Mouse (Mus musculus) limb, embryonic 15.5 days (tissue): ENCODE data around the gene Daglb. TPM values are rescaled to one million over a fixed set of nuclear protein-coding genes. Genes with fewer than 3 reads are reported as not detected.
"Not testable (repeated sequence)": the region's sequence is repeated elsewhere in the genome, so short reads cannot be mapped to it uniquely, and the experiment has no call there.

ENCODE experiments used
- ATAC-seq: fragments of 200-750 bp; cut with Nextera tagmentation; 2 replicates; pipeline ENCODE4 v1.8.0; 2017; ENCODE audit warnings: low read depth, moderate TSS enrichment; ENCODE audit not compliant: insufficient number of reproducible peaks, low FRiP score, low TSS enrichment
- H3K27ac ChIP-seq: fragments of 300-500 bp; sonication (generic); 2 replicates; pipeline ENCODE4 v1.5.1; 2015; ENCODE audit warnings: moderate library complexity, mild to moderate bottlenecking, inconsistent platforms
- H3K27me3 ChIP-seq: fragments of 300-500 bp; sonication (generic); 2 replicates; pipeline ENCODE4 v1.6.1; 2015; ENCODE audit warnings: inconsistent platforms
- H3K36me3 ChIP-seq: fragments of 300-500 bp; sonication (generic); 2 replicates; pipeline ENCODE4 v1.6.1; 2015; ENCODE audit warnings: inconsistent platforms
- H3K4me1 ChIP-seq: fragments of 300-500 bp; sonication (generic); 2 replicates; pipeline ENCODE4 v1.6.1; 2015; ENCODE audit warnings: inconsistent platforms
- H3K4me2 ChIP-seq: fragments of 300-500 bp; sonication (generic); 2 replicates; pipeline ENCODE4 v1.6.1; 2015; ENCODE audit warnings: mild to moderate bottlenecking, inconsistent platforms
- H3K4me3 ChIP-seq: fragments of 300-500 bp; sonication (generic); 2 replicates; pipeline ENCODE4 v1.5.1; 2015; ENCODE audit warnings: mild to moderate bottlenecking, inconsistent platforms
- H3K9ac ChIP-seq: fragments of 300-500 bp; sonication (generic); 2 replicates; pipeline ENCODE4 v1.6.1; 2015; ENCODE audit warnings: inconsistent platforms
- H3K9me3 ChIP-seq: fragments of 300-500 bp; sonication (generic); 2 replicates; pipeline ENCODE4 v1.6.1; 2016; ENCODE audit warnings: inconsistent platforms
- WGBS: fragments of 180-500 bp; shearing (Covaris S2); methylation state at CpG from one replicate; pipeline ENCODE4 v1.1.7; 2015; 5-methylcytosine and 5-hydroxymethylcytosine counted together
- polyA plus RNA-seq: library from polyadenylated mRNA; unstranded; fragments of >200 nt; fragmentation: Nextera tagmentation; extraction: Ambion mirVana; gene quantifications from 2 replicates; pipeline ENCODE4 v1.2.1, GENCODE M21; 2015

Daglb gene
- polyA plus RNA-seq, 1 experiment from 2014 or later: 9.9 TPM

DNA sequence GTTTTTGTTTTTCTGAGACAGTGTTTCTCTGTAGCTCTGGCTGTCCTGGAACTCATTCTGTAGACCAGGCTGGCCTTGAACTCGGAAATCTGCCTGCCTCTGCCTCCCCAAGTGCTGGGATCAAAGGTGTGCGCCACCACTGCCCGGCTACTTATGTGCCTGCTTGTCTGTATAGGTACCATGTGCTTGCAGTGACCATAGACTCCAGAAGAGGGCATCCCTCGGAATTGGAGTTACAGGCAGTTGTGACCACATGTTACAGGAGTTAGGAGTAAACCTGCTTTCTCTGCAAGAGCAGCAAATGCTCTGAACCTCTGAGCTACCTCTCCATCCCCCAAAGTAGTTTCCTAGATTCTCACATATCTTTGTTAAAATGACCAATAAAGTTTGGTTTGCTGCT lies 27.4 kb downstream of the Daglb start:
- no peaks in the 10 kb centered on the region for H3K4me1 ChIP-seq
- peaks cover 42% of the 10 kb centered on the region for H3K36me3 ChIP-seq
- H3K4me3 ChIP-seq: no peak overlapping the region
- H3K27ac ChIP-seq: no peak overlapping the region
- H3K4me2 ChIP-seq: no peak overlapping the region
- ATAC-seq: no peak
- H3K9ac ChIP-seq: no peak overlapping the region
- 0 out of 2 replicates have a peak, but pooled peaks cover 3% of the 10 kb centered on the region for H3K9me3 ChIP-seq
- H3K27me3 ChIP-seq: no peaks in the 10 kb centered on the region
- WGBS: 83% methylated on average over 4 of the region's 4 CpGs

DNA sequence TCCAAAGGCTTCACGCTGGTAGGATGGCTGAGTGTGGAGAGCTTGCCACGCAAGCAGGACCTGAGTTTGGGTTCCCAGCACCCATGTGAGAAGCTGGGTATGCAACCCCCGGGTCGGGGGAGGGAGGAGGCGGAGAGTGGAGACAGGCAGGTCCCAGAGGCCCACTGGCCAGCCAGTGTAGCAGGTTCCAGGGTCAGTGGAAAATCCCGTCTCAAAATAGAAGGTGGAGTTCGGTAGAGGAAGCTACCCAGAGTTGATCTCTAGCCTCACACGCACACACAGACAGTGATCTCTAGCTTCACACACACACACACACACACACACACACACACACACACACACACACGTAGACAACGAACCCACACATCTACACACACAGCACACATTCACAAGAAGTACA lies 28.8 kb downstream of the Daglb start:
- H3K4me3 ChIP-seq: no peak overlapping the region
- no peak overlapping the region for H3K9ac ChIP-seq
- no peak for ATAC-seq
- 83% methylated on average over 10 of the region's 10 CpGs for WGBS
- peaks cover 29% of the 10 kb centered on the region; the same call in 1 of the 2 replicates for H3K36me3 ChIP-seq
- H3K27ac ChIP-seq: no peak overlapping the region
- no peaks in the 10 kb centered on the region for H3K4me1 ChIP-seq
- 0 out of 2 replicates have a peak, but pooled peaks cover 3% of the 10 kb centered on the region for H3K9me3 ChIP-seq
- H3K4me2 ChIP-seq: no peak overlapping the region
- H3K27me3 ChIP-seq: no peaks in the 10 kb centered on the region

DNA sequence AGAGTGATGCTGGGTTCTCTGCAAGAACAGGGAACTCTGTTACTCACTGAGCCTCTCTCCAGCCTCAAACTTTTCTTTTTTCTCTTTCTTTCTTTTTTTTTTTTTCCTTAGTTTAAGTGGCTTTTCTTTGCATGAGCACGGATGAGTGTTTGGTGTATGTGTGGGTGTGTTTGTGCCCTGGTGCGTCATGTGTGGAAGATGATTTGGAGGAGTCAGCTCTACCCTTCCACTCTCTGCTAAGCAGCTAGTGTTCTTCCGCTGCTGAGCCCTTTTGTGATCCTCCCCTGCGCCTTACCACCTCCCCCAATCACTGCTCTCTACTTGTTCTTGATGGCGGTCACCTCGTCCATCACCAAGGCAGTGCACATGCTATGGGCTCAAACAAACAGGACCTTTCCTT lies 31.3 kb downstream of the Daglb start:
- Histone ChIP-seq H3K9me3 (0 out of 2 replicates have a peak, but pooled peaks cover 3% of the 10 kb centered on the region), H3K27ac (no peak overlapping the region), H3K4me3 (no peak overlapping the region), H3K4me1 (no peaks in the 10 kb centered on the region), H3K9ac (no peak overlapping the region), H3K27me3 (no peaks in the 10 kb centered on the region), H3K4me2 (no peak overlapping the region), H3K36me3 (peaks cover 28% of the 10 kb centered on the region)
- WGBS: 90% methylated on average over 6 of the region's 6 CpGs
- ATAC-seq: no peak

DNA sequence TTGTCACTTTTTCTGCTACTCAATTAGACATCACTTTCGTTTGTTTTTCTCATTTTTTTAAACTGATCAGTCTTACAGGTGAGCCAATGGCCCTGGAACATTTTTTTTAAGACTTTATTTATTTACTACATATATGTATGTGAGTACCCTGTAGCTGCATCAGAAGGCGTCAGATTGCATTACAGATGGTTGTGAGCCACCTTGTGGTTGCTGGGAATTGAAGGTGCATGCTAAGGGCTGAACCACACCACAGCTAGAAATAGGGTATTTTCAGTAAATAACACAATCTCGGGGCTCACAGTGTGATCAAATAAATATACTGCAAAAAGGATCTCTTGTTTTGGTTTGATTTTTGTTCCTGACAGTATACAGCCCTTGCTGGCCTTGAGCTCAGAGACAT lies 33.1 kb downstream of the Daglb start:
- peaks cover 25% of the 10 kb centered on the region for H3K36me3 ChIP-seq
- no peak overlapping the region for H3K27ac ChIP-seq
- no peaks in the 10 kb centered on the region; the same call in 1 of the 2 replicates for H3K4me1 ChIP-seq
- H3K27me3 ChIP-seq: no peaks in the 10 kb centered on the region
- no peaks in the 10 kb centered on the region for H3K9me3 ChIP-seq
- no peak overlapping the region for H3K4me3 ChIP-seq
- no peak overlapping the region for H3K4me2 ChIP-seq
- no peak for ATAC-seq
- no peak overlapping the region for H3K9ac ChIP-seq
- 76% methylated on average over 3 of the region's 3 CpGs for whole genome bisulfite sequencing

DNA sequence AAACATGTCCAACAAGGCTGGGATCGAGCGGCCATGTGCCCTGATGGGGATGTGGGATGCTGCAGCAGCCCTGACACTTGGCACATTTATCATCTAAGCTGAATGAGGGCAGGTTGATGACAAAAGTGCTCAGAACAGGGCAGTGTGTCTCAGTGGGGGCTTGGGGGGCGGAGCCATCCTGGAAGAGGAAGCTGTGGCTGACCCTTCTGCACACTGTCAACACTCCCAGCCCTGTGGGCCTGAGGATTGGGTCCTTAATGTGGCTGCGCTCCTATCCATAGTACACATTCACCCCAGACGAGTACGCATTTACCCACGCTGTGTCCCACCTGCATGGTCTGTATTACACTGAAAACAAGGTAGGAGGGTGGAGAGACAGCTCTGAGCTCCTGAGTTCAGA lies 34.8 kb downstream of the Daglb start:
- no peak for ATAC-seq
- H3K9ac ChIP-seq: no peak overlapping the region
- H3K4me1 ChIP-seq: no peaks in the 10 kb centered on the region; the same call in 1 of the 2 replicates
- H3K27ac ChIP-seq: no peak overlapping the region
- no peak overlapping the region for H3K4me2 ChIP-seq
- H3K27me3 ChIP-seq: no peaks in the 10 kb centered on the region
- H3K4me3 ChIP-seq: no peak overlapping the region
- no peaks in the 10 kb centered on the region for H3K9me3 ChIP-seq
- peaks cover 35% of the 10 kb centered on the region for H3K36me3 ChIP-seq
- 90% methylated on average over 7 of the region's 7 CpGs for WGBS

DNA sequence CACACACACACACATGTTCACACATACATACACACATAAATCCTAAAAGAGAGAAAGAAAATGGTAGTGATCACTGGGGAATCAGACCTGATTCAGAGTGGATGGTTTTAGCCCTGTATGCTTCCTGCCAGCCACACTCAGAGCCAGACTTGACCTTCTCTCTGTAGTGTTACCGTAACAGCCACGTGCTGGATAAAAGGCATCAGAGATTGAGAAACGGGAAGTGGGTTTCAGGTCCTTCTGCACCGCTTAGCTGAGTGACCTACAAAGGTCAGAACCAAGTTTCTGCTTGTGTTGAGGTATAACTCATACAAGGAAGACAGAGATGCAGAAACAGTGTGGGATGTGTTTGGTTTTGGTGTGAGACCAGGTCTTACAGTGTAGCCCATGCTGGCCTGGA lies 35.3 kb downstream of the Daglb start:
- no peak for ATAC-seq
- Histone ChIP-seq H3K27me3 (no peaks in the 10 kb centered on the region), H3K9me3 (no peaks in the 10 kb centered on the region), H3K9ac (no peak overlapping the region), H3K27ac (no peak overlapping the region), H3K4me2 (no peak overlapping the region), H3K4me1 (no peaks in the 10 kb centered on the region; the same call in 1 of the 2 replicates), H3K4me3 (no peak overlapping the region), H3K36me3 (peaks cover 37% of the 10 kb centered on the region)
- WGBS: 88% methylated on average over 4 of the region's 4 CpGs

DNA sequence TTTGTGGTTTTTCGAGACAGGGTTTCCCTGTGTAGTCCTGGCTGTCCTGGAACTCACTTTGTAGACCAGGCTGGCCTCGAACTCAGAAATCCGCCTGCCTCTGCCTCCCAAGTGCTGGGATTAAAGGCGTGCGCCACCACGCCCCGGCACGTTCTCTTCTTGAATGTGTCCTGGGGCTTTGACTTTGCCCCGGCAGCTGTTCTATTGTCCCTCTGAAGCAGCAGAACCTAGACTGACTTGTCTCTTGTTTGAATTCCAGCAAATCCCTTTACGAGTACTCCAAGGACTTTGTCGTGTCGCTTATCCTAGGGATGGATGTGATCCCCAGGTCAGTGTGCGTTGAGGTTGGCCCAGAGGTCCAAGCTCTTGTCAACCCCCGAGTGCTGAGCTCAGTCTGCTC lies 36.3 kb downstream of the Daglb start:
- H3K4me3 ChIP-seq, ATAC-seq, H3K9ac ChIP-seq, H3K4me1 ChIP-seq, H3K9me3 ChIP-seq, H3K27me3 ChIP-seq, H3K4me2 ChIP-seq, H3K27ac ChIP-seq: not testable (repeated sequence)
- WGBS: 89% methylated on average over 14 of the region's 14 CpGs
- peaks cover 46% of the 10 kb centered on the region for H3K36me3 ChIP-seq

DNA sequence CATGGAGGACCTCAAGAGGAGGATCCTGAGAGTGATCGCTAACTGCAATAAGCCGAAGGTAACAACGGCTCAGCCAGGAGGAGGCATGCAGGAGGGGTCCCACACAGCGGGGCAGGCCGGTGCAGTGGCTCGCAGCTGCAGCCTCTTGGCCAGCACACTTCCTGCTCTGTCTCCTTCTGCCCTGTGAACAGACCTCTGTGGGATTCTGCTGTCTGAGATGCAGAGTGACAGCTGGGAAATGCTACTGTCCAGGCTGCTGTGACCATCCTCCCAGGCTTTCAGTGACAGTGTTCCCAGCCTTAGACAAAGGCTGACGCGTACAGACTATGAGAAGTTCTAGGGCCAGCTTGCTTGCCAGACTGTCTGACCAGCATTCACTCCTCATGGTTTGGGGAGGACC lies 36.8 kb downstream of the Daglb start:
- Histone ChIP-seq H3K27me3 (no peaks in the 10 kb centered on the region), H3K4me2 (no peak overlapping the region), H3K9me3 (no peaks in the 10 kb centered on the region), H3K27ac (0 out of 2 replicates have a peak overlapping the region, but pooled peaks have one; percentile 27), H3K4me1 (no peaks in the 10 kb centered on the region; the same call in 1 of the 2 replicates), H3K9ac (no peak overlapping the region), H3K36me3 (peaks cover 46% of the 10 kb centered on the region), H3K4me3 (no peak overlapping the region)
- 91% methylated on average over 8 of the region's 8 CpGs for WGBS
- ATAC-seq: no peak

DNA sequence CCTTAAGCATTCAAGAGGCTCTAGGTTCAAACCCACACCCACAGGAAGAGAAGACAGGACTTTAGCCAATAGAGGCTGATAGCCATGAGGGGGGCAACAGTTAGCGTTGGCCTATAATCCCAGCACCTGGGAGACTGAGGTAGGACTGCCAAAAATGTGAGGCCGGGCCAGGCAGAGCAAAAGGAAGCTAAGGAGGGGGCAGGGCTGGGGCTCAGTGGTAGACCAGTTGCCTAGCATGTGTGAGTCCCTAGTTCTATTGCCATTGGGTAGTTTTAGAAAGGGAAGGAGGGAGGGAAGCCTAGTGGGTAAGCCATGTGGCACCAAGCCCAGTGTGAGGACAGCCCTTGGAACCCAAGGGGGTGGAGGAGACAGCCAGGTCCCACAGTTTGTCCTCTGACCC lies 37.3 kb downstream of the Daglb start:
- Histone ChIP-seq H3K9me3 (no peaks in the 10 kb centered on the region), H3K27ac (no peak overlapping the region), H3K4me1 (no peaks in the 10 kb centered on the region; the same call in 1 of the 2 replicates), H3K4me2 (no peak overlapping the region), H3K27me3 (no peaks in the 10 kb centered on the region), H3K9ac (no peak overlapping the region), H3K4me3 (no peak overlapping the region), H3K36me3 (peaks cover 46% of the 10 kb centered on the region)
- ATAC-seq: no peak
- WGBS: 82% methylated on average over 2 of the region's 2 CpGs

DNA sequence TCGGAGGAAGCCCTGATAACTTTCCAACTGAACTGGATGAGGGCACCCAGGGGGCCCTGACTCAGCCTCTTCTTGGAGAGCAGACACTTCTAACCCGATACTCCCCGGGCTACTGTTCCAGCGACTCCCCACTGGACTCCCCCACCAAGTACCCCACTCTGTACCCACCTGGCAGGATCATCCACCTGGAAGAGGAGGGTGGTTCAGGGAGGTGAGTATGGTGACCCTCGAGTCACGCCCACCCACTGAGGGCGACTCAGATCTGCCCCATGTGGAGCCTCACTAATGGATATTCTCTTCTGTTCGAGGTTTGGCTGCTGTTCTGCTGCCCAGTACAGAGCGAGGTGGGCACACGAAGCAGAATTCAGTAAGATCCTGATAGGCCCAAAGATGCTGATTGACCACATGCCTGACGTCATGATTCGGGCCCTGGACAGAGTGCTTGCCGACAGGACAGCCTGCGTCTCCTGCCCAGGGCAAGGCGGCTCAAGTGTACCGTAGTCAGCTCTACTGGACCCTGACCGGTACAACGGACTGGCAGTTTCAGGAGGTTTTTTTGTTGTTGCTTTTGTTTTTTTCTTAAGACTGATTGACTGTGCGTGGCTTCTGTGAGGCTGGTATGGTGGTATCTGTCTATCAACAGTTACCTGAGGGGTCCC lies 38.6 kb downstream of the Daglb start:
- Histone ChIP-seq H3K4me3 (no peak overlapping the region), H3K36me3 (peaks cover 59% of the 10 kb centered on the region), H3K27ac (no peak overlapping the region), H3K4me2 (no peak overlapping the region), H3K27me3 (no peaks in the 10 kb centered on the region), H3K9ac (no peak overlapping the region), H3K4me1 (peaks cover 2% of the 10 kb centered on the region), H3K9me3 (no peaks in the 10 kb centered on the region)
- 90% methylated on average over 19 of the region's 19 CpGs for WGBS
- ATAC-seq: no peak

DNA sequence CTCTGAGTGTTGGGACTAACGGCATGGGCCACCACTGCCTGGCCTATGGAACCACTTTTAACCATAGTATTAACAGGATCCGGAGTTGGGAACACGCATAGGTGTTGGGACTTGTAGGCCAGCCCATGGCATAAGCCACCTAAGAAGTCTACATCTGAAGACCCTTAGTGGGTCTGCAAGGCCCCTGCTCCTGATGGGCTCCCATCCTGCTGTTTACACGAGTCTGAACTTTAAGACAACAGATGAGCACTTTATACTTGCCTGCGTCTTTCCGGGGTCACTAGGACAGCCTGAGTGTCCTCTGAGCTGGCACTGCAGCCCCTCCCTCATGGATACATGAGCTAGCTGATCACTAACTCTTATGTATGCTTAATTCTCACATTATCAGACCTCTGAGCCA lies 39.4 kb downstream of the Daglb start:
- H3K36me3 ChIP-seq: peaks cover 62% of the 10 kb centered on the region
- 93% methylated on average over 6 of the region's 6 CpGs for WGBS
- H3K27ac ChIP-seq: no peak overlapping the region
- no peak overlapping the region for H3K4me3 ChIP-seq
- peaks cover 8% of the 10 kb centered on the region for H3K4me1 ChIP-seq
- no peak for ATAC-seq
- H3K4me2 ChIP-seq: no peak overlapping the region
- H3K9ac ChIP-seq: no peak overlapping the region
- no peaks in the 10 kb centered on the region for H3K9me3 ChIP-seq
- H3K27me3 ChIP-seq: no peaks in the 10 kb centered on the region

DNA sequence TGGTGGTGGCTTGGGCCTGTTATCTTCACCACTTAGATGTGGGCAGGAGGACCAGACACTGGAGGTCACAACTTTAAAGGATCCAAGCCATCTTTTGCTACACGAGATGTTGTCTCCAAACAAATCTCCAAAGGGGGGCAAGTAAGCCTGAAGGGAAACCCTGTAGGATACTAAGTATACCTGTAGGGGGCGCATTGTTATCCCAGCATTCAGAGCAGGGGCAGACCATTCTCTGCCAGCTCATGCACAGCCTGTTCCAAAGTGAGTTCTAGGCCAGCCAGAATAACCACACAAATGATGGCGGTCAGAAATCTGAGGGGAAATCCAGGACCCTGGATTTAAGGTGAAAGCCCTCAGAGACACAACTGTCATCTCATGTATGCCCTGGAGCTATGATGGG lies 40.1 kb downstream of the Daglb start:
- ATAC-seq: no peak
- WGBS: 65% methylated on average over 3 of the region's 3 CpGs
- H3K36me3 ChIP-seq: peaks cover 58% of the 10 kb centered on the region

DNA sequence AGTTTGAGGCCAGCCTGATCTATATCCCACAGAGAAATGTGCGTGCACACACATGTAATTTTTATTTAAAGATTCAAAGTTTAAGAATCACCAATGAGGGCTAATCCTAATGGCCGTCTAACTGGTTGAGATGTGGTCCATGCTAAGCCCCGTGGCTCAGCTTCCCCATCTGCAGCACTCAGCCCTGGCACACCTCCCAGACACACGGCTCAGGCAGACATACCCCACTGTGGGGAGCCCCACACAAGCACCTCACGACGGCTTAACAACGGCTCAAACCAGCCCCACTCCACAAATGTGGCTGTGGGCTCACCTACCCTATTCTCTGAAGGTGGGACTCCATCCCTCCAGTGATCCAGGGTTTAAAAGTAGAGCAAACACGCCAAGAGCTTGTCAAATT lies 40.7 kb downstream of the Daglb start:
- no peak for ATAC-seq
- H3K36me3 ChIP-seq: peaks cover 62% of the 10 kb centered on the region
- H3K9ac ChIP-seq: no peak overlapping the region
- no peaks in the 10 kb centered on the region for H3K9me3 ChIP-seq
- peaks cover 12% of the 10 kb centered on the region for H3K4me1 ChIP-seq
- no peak overlapping the region for H3K27ac ChIP-seq
- no peak overlapping the region for H3K4me3 ChIP-seq
- WGBS: 82% methylated on average over 8 of the region's 8 CpGs
- no peaks in the 10 kb centered on the region for H3K27me3 ChIP-seq
- no peak overlapping the region for H3K4me2 ChIP-seq

More for the DNA sequence above, 40.1 kb downstream of the Daglb start:
- Histone ChIP-seq H3K9me3 (no peaks in the 10 kb centered on the region), H3K4me1 (peaks cover 8% of the 10 kb centered on the region), H3K4me3 (no peak overlapping the region), H3K27ac (no peak overlapping the region), H3K4me2 (no peak overlapping the region), H3K9ac (no peak overlapping the region), H3K27me3 (no peaks in the 10 kb centered on the region)
